Mouse (Mus musculus): ENCODE data around the gene Gm49630.
"Not testable (repeated sequence)": the region's sequence is repeated elsewhere in the genome, so short reads cannot be mapped to it uniquely, and the experiment has no call there.

- not testable (repeated sequence) for TF ChIP-seq POLR2AphosphoS2 (IDR thresholded peaks at IDR 0.05; ENCODE audit: insufficient read length, low read depth); POLR2A (IDR thresholded peaks at IDR 0.05; ENCODE audit: insufficient read length, low read depth); SRF (IDR thresholded peaks at IDR 0.05; ENCODE audit: control insufficient read depth, insufficient read length, low read depth); USF1 (IDR thresholded peaks at IDR 0.05; ENCODE audit: low read depth)
These were observed 6.1 kb upstream of the Gm49630 start for GRCm38 (mm10) chr17:7377907-7378306.
